Mouse (Mus musculus) thymus, postnatal 36 days (tissue): ENCODE measurements around the gene Taar2.

ENCODE experiments used
- DNase-seq, 2 experiments: peaks; one replicate each; pipeline ENCODE4 v3.0.0; 2022; ENCODE audit warnings: mixed read lengths in 2 of 2

Taar2 gene

GRCm38 (mm10) chr10:23986419-23986818, 48.0 kb downstream of the Taar2 start:
- DNase-seq, result no peak
